Mouse (Mus musculus): ENCODE results near the gene Shroom1. TPM values are rescaled to one million over a fixed set of nuclear protein-coding genes. Genes with fewer than 3 reads are reported as not detected.
"Not testable (repeated sequence)": the region's sequence is repeated elsewhere in the genome, so short reads cannot be mapped to it uniquely, and the experiment has no call there.

The Shroom1 gene
- polyA plus RNA-seq (2015; fragmentation: Nextera tagmentation; extraction: Ambion mirVana): 1.3 and 1.6 TPM in 2 replicates

- Histone ChIP-seq H3K9me3 (no peaks in the 10 kb centered on the region), H3K4me2 (peak within 1 kb of the TSS; percentile 97), H3K9ac (peak within 1 kb of the TSS; percentile 50), H3K27me3 (replicated peaks) (peaks cover 6% of the 10 kb centered on the region), H3K27ac (no peak within 1 kb of the TSS), H3K4me3 (replicated peaks) (peak within 1 kb of the TSS; percentile 53), H3K36me3 (no peaks in the 10 kb centered on the region), H3K4me1 (0 out of 2 replicates have a peak, but pooled peaks cover 9% of the 10 kb centered on the region)
- ATAC-seq (ENCODE audit: insufficient read depth, low FRiP score, low read depth): peak; percentile 85
- 3% methylated on average over 42 of the region's 42 CpGs for WGBS
These were observed at the start of gene Shroom1, which contains the start of gene Gm10447 for GRCm38 (mm10) chr11:53456474-53457371. TSS of gene Shroom1 (plus strand) at chr11:53457205. TSS of gene Gm10447 (minus strand) at chr11:53457110.

- no peak overlapping the region for H3K9ac ChIP-seq
- H3K27ac ChIP-seq: no peak overlapping the region
- H3K4me1 ChIP-seq: no peaks in the 10 kb centered on the region
- H3K9me3 ChIP-seq: no peaks in the 10 kb centered on the region
- H3K4me3 ChIP-seq (replicated peaks): no peak overlapping the region
- peaks cover 51% of the 10 kb centered on the region for H3K36me3 ChIP-seq
- no peak for ATAC-seq (ENCODE audit: insufficient read depth, low FRiP score, low read depth)
- no peak overlapping the region for H3K4me2 ChIP-seq
- H3K27me3 ChIP-seq (replicated peaks): no peaks in the 10 kb centered on the region
These were observed 45.3 kb upstream of the Shroom1 start for GRCm38 (mm10) chr11:53411738-53412137.

GRCm38 (mm10) chr11:53413871-53414270 is 43.1 kb upstream of the Shroom1 start:
- WGBS: 92% methylated on average over 4 of the region's 4 CpGs
- H3K4me2 ChIP-seq: no peak overlapping the region
- no peak overlapping the region for H3K27ac ChIP-seq
- no peak overlapping the region for H3K4me3 ChIP-seq (replicated peaks)
- no peak for ATAC-seq (ENCODE audit: insufficient read depth, low FRiP score, low read depth)
- H3K36me3 ChIP-seq: peaks cover 60% of the 10 kb centered on the region
- no peaks in the 10 kb centered on the region for H3K27me3 ChIP-seq (replicated peaks)
- no peak overlapping the region for H3K9ac ChIP-seq
- no peaks in the 10 kb centered on the region for H3K4me1 ChIP-seq
- no peaks in the 10 kb centered on the region for H3K9me3 ChIP-seq

GRCm38 (mm10) chr11:53418048-53418447 is 39.0 kb upstream of the Shroom1 start:
- H3K9me3 ChIP-seq: no peaks in the 10 kb centered on the region
- H3K4me2 ChIP-seq: no peak overlapping the region
- no peak overlapping the region for H3K27ac ChIP-seq
- H3K27me3 ChIP-seq (replicated peaks): no peaks in the 10 kb centered on the region
- no peaks in the 10 kb centered on the region for H3K4me1 ChIP-seq
- H3K36me3 ChIP-seq: peaks cover 39% of the 10 kb centered on the region
- no peak overlapping the region for H3K9ac ChIP-seq
- H3K4me3 ChIP-seq (replicated peaks): no peak overlapping the region
- ATAC-seq (ENCODE audit: insufficient read depth, low FRiP score, low read depth): no peak

GRCm38 (mm10) chr11:53423036-53423435 is 34.0 kb upstream of the Shroom1 start, which contains the start of gene Leap2:
TSS of gene Leap2 (minus strand) at chr11:53423170.
- no peaks in the 10 kb centered on the region for H3K27me3 ChIP-seq (replicated peaks)
- H3K4me2 ChIP-seq: no peak within 1 kb of the TSS
- no peak within 1 kb of the TSS for H3K9ac ChIP-seq

GRCm38 (mm10) chr11:53424826-53425225 is 32.2 kb upstream of the Shroom1 start:
- H3K4me3 ChIP-seq (replicated peaks): no peak overlapping the region
- whole genome bisulfite sequencing: 49% methylated on average over 2 of the region's 2 CpGs
- H3K4me2 ChIP-seq: no peak overlapping the region
- H3K27me3 ChIP-seq (replicated peaks): no peaks in the 10 kb centered on the region
- H3K36me3 ChIP-seq: peaks cover 13% of the 10 kb centered on the region
- no peaks in the 10 kb centered on the region for H3K9me3 ChIP-seq
- ATAC-seq (ENCODE audit: insufficient read depth, low FRiP score, low read depth): no peak
- no peak overlapping the region for H3K27ac ChIP-seq
- H3K4me1 ChIP-seq: peaks cover 5% of the 10 kb centered on the region; the same call in 1 of the 2 replicates
- no peak overlapping the region for H3K9ac ChIP-seq

More at GRCm38 (mm10) chr11:53423036-53423435, 34.0 kb upstream of the Shroom1 start, which contains the start of gene Leap2:
- H3K36me3 ChIP-seq: peaks cover 17% of the 10 kb centered on the region
- 73% methylated on average over 4 of the region's 4 CpGs for WGBS
- no peak within 1 kb of the TSS for H3K27ac ChIP-seq
- no peaks in the 10 kb centered on the region for H3K4me1 ChIP-seq
- ATAC-seq (ENCODE audit: insufficient read depth, low FRiP score, low read depth): peak; percentile 48; the same call in 1 of the 2 replicates
- H3K9me3 ChIP-seq: no peaks in the 10 kb centered on the region
- no peak within 1 kb of the TSS for H3K4me3 ChIP-seq (replicated peaks)

GRCm38 (mm10) chr11:53425251-53425650 is 31.8 kb upstream of the Shroom1 start:
- H3K27ac ChIP-seq: no peak overlapping the region
- WGBS: 33% methylated on average over 3 of the region's 3 CpGs
- H3K27me3 ChIP-seq (replicated peaks): no peaks in the 10 kb centered on the region
- H3K9ac ChIP-seq: no peak overlapping the region
- ATAC-seq (ENCODE audit: insufficient read depth, low FRiP score, low read depth): no peak
- no peaks in the 10 kb centered on the region for H3K9me3 ChIP-seq
- H3K4me2 ChIP-seq: no peak overlapping the region
- H3K36me3 ChIP-seq: peaks cover 10% of the 10 kb centered on the region; the same call in 1 of the 2 replicates
- peaks cover 8% of the 10 kb centered on the region; the same call in 1 of the 2 replicates for H3K4me1 ChIP-seq
- H3K4me3 ChIP-seq (replicated peaks): no peak overlapping the region

- no peak overlapping the region for H3K4me2 ChIP-seq
- peaks cover 10% of the 10 kb centered on the region; the same call in 1 of the 2 replicates for H3K36me3 ChIP-seq
- H3K9ac ChIP-seq: no peak overlapping the region
- no peaks in the 10 kb centered on the region for H3K9me3 ChIP-seq
- H3K4me3 ChIP-seq (replicated peaks): no peak overlapping the region
- ATAC-seq (ENCODE audit: insufficient read depth, low FRiP score, low read depth): no peak
- WGBS: 87% methylated on average over 6 of the region's 6 CpGs
- H3K27me3 ChIP-seq (replicated peaks): no peaks in the 10 kb centered on the region
- peaks cover 8% of the 10 kb centered on the region; the same call in 1 of the 2 replicates for H3K4me1 ChIP-seq
- no peak overlapping the region for H3K27ac ChIP-seq
These were observed 31.2 kb upstream of the Shroom1 start for GRCm38 (mm10) chr11:53425711-53426255.

GRCm38 (mm10) chr11:53426914-53427313 is 30.1 kb upstream of the Shroom1 start:
- H3K36me3 ChIP-seq; H3K27ac ChIP-seq; H3K4me3 ChIP-seq (replicated peaks); H3K4me1 ChIP-seq; H3K9ac ChIP-seq; H3K9me3 ChIP-seq; ATAC-seq (ENCODE audit: insufficient read depth, low FRiP score, low read depth); H3K4me2 ChIP-seq; H3K27me3 ChIP-seq (replicated peaks): not testable (repeated sequence)
- 86% methylated on average over 3 of the region's 3 CpGs for WGBS

GRCm38 (mm10) chr11:53427993-53428715 is 28.9 kb upstream of the Shroom1 start:
- WGBS: 90% methylated on average over 3 of the region's 3 CpGs
- Histone ChIP-seq H3K36me3 (peaks cover 7% of the 10 kb centered on the region; the same call in 1 of the 2 replicates), H3K4me1 (peaks cover 8% of the 10 kb centered on the region; the same call in 1 of the 2 replicates), H3K9ac (no peak overlapping the region), H3K4me3 (replicated peaks) (no peak overlapping the region), H3K27me3 (replicated peaks) (no peaks in the 10 kb centered on the region), H3K4me2 (no peak overlapping the region), H3K9me3 (no peaks in the 10 kb centered on the region), H3K27ac (no peak overlapping the region)
- no peak for ATAC-seq (ENCODE audit: insufficient read depth, low FRiP score, low read depth)

- 95% methylated on average over 5 of the region's 5 CpGs for WGBS
- no peak overlapping the region for H3K27ac ChIP-seq
These were observed 28.3 kb upstream of the Shroom1 start for GRCm38 (mm10) chr11:53428716-53429057.

More at GRCm38 (mm10) chr11:53428716-53429057, 28.3 kb upstream of the Shroom1 start:
- Histone ChIP-seq H3K9me3 (no peaks in the 10 kb centered on the region), H3K27me3 (replicated peaks) (no peaks in the 10 kb centered on the region), H3K36me3 (peaks cover 7% of the 10 kb centered on the region; the same call in 1 of the 2 replicates), H3K9ac (no peak overlapping the region), H3K4me1 (peaks cover 8% of the 10 kb centered on the region; the same call in 1 of the 2 replicates), H3K4me3 (replicated peaks) (no peak overlapping the region), H3K4me2 (no peak overlapping the region)
- no peak for ATAC-seq (ENCODE audit: insufficient read depth, low FRiP score, low read depth)

All from stomach, embryonic 15.5 days (tissue).